ENCODE assay signal across 8 mouse cellular contexts in the genomic region with DNA sequence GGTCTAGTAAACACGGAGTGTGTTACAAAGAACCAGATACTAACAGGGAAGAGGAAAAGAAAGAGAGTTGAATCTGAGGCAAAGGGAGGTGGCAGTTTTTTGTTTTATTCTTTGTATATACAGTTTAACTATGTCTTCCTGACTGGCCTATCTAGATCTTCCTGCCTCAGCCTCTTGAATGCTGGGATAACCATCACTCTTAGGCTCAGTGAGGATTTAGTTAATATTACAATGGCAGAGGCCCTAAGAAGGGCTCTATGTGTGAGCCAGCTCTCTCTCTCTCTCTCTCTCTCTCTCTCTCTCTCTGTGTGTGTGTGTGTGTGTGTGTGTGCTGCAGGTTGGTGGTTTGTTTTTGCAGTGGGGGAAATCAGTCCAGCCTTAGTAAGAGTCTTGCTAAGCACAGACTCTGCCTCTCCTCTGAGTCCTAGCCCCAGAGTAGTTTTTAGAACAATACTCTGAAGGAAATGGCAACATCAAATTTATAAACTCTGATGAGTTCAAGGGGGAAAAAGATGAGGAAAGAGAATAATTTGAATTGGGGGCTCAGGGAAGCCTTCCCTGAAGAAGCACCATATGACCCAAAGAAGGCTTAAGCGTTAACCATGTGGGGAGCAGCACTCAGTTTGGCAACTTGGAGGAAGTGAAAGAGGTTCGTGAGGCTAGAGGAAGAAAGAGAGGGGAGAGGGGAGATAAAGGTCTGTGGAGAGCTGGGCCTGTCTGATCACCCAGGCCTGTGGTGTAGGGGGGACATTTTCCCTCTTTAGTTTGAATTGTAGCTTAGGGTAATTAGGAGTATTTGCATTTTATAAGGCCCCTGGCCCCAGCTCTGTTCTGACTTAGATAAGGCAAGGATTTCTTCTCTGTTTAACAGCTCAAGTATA. TPM values are rescaled to one million over a fixed set of nuclear protein-coding genes. Genes with fewer than 3 reads are reported as not detected.
DNase-seq lines count a peak whose midpoint lies in the region; ATAC-seq and TF ChIP-seq lines count a peak whose summit lies in the region.

No protein-coding gene starts in this region.

- no peaks in the 10 kb centered on the region for H3K27me3 ChIP-seq in spleen, adult 2 months (ENCODE audit: control insufficient read depth, insufficient read depth, low read length)
- H3K27me3 ChIP-seq in forebrain, postnatal 0 days (ENCODE audit: insufficient read depth, low read length) = no peaks in the 10 kb centered on the region
- H3K27me3 ChIP-seq in liver, embryonic 14.5 days (ENCODE audit: control insufficient read depth, insufficient read depth, low read length) = no peaks in the 10 kb centered on the region

- TF ChIP-seq CTCF in spleen, adult 2 months (IDR thresholded peaks at IDR 0.05; ENCODE audit: extremely low read depth, insufficient read depth, insufficient read length, insufficient replicate concordance) = no peak
- TF ChIP-seq CTCF in forebrain, postnatal 0 days (IDR thresholded peaks at IDR 0.05; ENCODE audit: low read depth) = no peak
- no peak for TF ChIP-seq CTCF in liver, embryonic 14.5 days (IDR thresholded peaks at IDR 0.05; ENCODE audit: low read depth)

- no peak for TF ChIP-seq POLR2A in spleen, adult 2 months (IDR thresholded peaks at IDR 0.05; ENCODE audit: low read depth, low read length)

- H3K4me2 ChIP-seq in forebrain, postnatal 0 days (ENCODE audit: low read depth) = peak overlapping the region; percentile 74; the same call in 1 of the 2 replicates
- H3K4me2 ChIP-seq in liver, embryonic 14.5 days (ENCODE audit: low read depth) = peak overlapping the region; percentile 100

- H3K4me3 ChIP-seq in spleen, adult 2 months (ENCODE audit: extremely low read depth, insufficient read depth, insufficient read length) = peak overlapping the region; percentile 35
- H3K4me3 ChIP-seq in forebrain, postnatal 0 days (ENCODE audit: low read depth, low read length) = no peak overlapping the region
- peak overlapping the region; percentile 95 to 100 for H3K4me3 ChIP-seq in liver, embryonic 14.5 days (ENCODE audit: insufficient read depth in 1 of 2, low read depth in 2 of 2, low read length in 2 of 2)

- no peaks in the 10 kb centered on the region; the same call in 1 of the 2 replicates for H3K36me3 ChIP-seq in spleen, adult 2 months (ENCODE audit: control insufficient read depth, insufficient read depth, low read length)
- H3K36me3 ChIP-seq in forebrain, postnatal 0 days (ENCODE audit: insufficient read depth) = no peaks in the 10 kb centered on the region
- H3K36me3 ChIP-seq in liver, embryonic 14.5 days (replicated peaks; ENCODE audit: control insufficient read depth, insufficient read depth, low read depth) = no peaks in the 10 kb centered on the region; the same call in 1 of the 2 replicates

- no peak overlapping the region for H3K9ac ChIP-seq in forebrain, postnatal 0 days
- peak overlapping the region; percentile 99 for H3K9ac ChIP-seq in liver, embryonic 14.5 days (replicated peaks)

- peak; percentile 34 to 35 for DNase-seq in spleen, adult 2 months (ENCODE audit: low read depth in 1 of 2, low spot score in 2 of 2)
- no peak for DNase-seq in spleen, adult 12 weeks (ENCODE audit: low spot score)
- no peak for DNase-seq in forebrain, postnatal 0 days
- no peak for DNase-seq in liver, embryonic 14.5 days (ENCODE audit: low read depth in 3 of 3, low spot score in 3 of 3)
- DNase-seq in thymus, postnatal 14 days = peak; percentile 27
- no peak for DNase-seq in lung, postnatal 36 days
- no peak for DNase-seq in testis, postnatal 10 days (ENCODE audit: low spot score)

- no peaks in the 10 kb centered on the region for H3K9me3 ChIP-seq in forebrain, postnatal 0 days (ENCODE audit: low read length)
- no peaks in the 10 kb centered on the region for H3K9me3 ChIP-seq in liver, embryonic 14.5 days (ENCODE audit: control insufficient read depth, low read length)

- WGBS in spleen, adult 2 months = 5% methylated on average over 3 of the region's 3 CpGs
- WGBS in forebrain, postnatal 0 days = 68% methylated on average over 3 of the region's 3 CpGs
- WGBS in liver, embryonic 14.5 days (ENCODE audit: insufficient replicate concordance) = 6% methylated on average over 3 of the region's 3 CpGs

- peak overlapping the region; percentile 96 for H3K27ac ChIP-seq in spleen, adult 2 months (ENCODE audit: insufficient read depth, low read length)
- no peak overlapping the region for H3K27ac ChIP-seq in forebrain, postnatal 0 days (ENCODE audit: low read depth, low read length)
- peak overlapping the region; percentile 63 for H3K27ac ChIP-seq in liver, embryonic 14.5 days

- TF ChIP-seq EP300 in liver, embryonic 14.5 days (IDR thresholded peaks at IDR 0.05; ENCODE audit: low read depth) = no peak

- ATAC-seq in forebrain, postnatal 0 days = no peak
- ATAC-seq in liver, embryonic 14.5 days (ENCODE audit: insufficient read depth) = no peak
- ATAC-seq in erythroid progenitor cell, adult 5-6 weeks (replicated peaks; ENCODE audit: low FRiP score, poor library complexity, severe bottlenecking) = no peak

- peaks cover 23% of the 10 kb centered on the region for H3K4me1 ChIP-seq in spleen, adult 2 months (ENCODE audit: control insufficient read depth, insufficient read depth, insufficient read length)
- H3K4me1 ChIP-seq in forebrain, postnatal 0 days (ENCODE audit: insufficient read depth) = peaks cover 24% of the 10 kb centered on the region
- H3K4me1 ChIP-seq in liver, embryonic 14.5 days (replicated peaks; ENCODE audit: control insufficient read depth in 2 of 2, insufficient read depth in 2 of 2, low read length in 1 of 2) = peaks cover 34 to 56% of the 10 kb centered on the region in 2 experiments

RNA-seq across cellular contexts. Expression of a gene that starts 2.0 kb away (rescaled TPM):
- 24.7 and 28.1 TPM in 2 replicates for polyA plus RNA-seq in spleen, adult 2 months (2012; rRNA removed)
- 22.0 and 22.1 TPM in 2 replicates for total RNA-seq in forebrain, postnatal 0 days (2014; rRNA removed)
- polyA plus RNA-seq in forebrain, postnatal 0 days (2015; fragmentation: Nextera tagmentation; extraction: Ambion mirVana) = 3.9 and 5.2 TPM in 2 replicates
- polyA plus RNA-seq in liver, embryonic 14.5 days (2012; rRNA removed) = 8.3 and 11.3 TPM in 2 replicates
- polyA plus RNA-seq in liver, embryonic 14.5 days (2014; fragmentation: Nextera tagmentation; extraction: Ambion mirVana) = 6.4 and 6.6 TPM in 2 replicates
- 23.8 and 33.1 TPM in 2 replicates for total RNA-seq in erythroid progenitor cell, adult 5-6 weeks (2015; ENCODE audit: low replicate concordance)
- 22.3 and 38.0 TPM in 2 replicates for total RNA-seq in erythroid progenitor cell, adult 5-6 weeks (2017; ENCODE audit: low replicate concordance)

RNA-seq across cellular contexts. Expression of a gene that starts 47.9 kb away (rescaled TPM):
- 36.9 and 45.3 TPM in 2 replicates for polyA plus RNA-seq in spleen, adult 2 months (2012; rRNA removed)
- total RNA-seq in forebrain, postnatal 0 days (2014; rRNA removed) = 64.6 and 72.5 TPM in 2 replicates
- 133 and 140 TPM in 2 replicates for polyA plus RNA-seq in forebrain, postnatal 0 days (2015; fragmentation: Nextera tagmentation; extraction: Ambion mirVana)
- polyA plus RNA-seq in liver, embryonic 14.5 days (2012; rRNA removed) = 50.0 and 51.0 TPM in 2 replicates
- polyA plus RNA-seq in liver, embryonic 14.5 days (2014; fragmentation: Nextera tagmentation; extraction: Ambion mirVana) = 89.0 and 90.4 TPM in 2 replicates
- total RNA-seq in erythroid progenitor cell, adult 5-6 weeks (2015; ENCODE audit: low replicate concordance) = 59.5 and 114 TPM in 2 replicates
- total RNA-seq in erythroid progenitor cell, adult 5-6 weeks (2017; ENCODE audit: low replicate concordance) = 60.1 and 88.2 TPM in 2 replicates

Comparison
In these comparisons a context has a peak if more than half of its experiments do, and no peak if none do; other contexts are left out.
1. DNase-seq: peak in spleen, adult 2 months (2 of 2) and thymus, postnatal 14 days (single experiment); none in spleen, adult 12 weeks (single experiment), forebrain, postnatal 0 days (single experiment), liver, embryonic 14.5 days (0 of 3), lung, postnatal 36 days (single experiment) and testis, postnatal 10 days (single experiment).